23 mouse cellular contexts compared by ENCODE assay signal in the genomic region with DNA sequence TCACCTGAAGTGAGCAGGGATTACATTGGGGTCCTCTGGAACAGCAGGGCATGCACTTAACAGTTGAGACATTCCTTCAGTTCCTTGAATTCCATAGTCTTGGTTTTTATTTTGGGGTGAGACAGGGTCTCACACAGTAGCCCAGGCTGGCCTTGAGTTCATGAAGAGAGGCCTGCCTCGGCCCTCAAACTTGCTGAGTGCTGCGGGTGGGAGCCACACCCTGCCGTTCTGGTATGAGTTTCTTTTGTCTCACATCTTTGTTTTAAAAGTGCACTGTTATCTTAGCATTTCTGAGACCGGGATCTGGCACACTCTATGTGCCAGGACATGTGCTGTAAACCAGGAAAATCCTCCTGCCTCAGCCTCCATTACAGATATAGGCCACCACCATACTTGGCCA. TPM values are rescaled to one million over a fixed set of nuclear protein-coding genes. Genes with fewer than 3 reads are reported as not detected.
A peak's percentile ranks its signal among the peaks of the same experiment; 100 is the strongest.
DNase-seq lines count a peak whose midpoint lies in the region; ATAC-seq and TF ChIP-seq lines count a peak whose summit lies in the region.
"Had no signal": no experiment of that assay in that cellular context is flagged by ENCODE, and none has a peak within 500 bp of the region (broad histone marks: within the 10 kb centered on the region; RNA-seq: fewer than 3 reads in every experiment).

No protein-coding gene starts in this region.

- no peak overlapping the region for H3K4me3 ChIP-seq in heart, embryonic 11.5 days (ENCODE audit: low read depth, low read length)
- H3K4me3 ChIP-seq in ES-Bruce4 (ENCODE audit: low read depth, low read length) = 0 out of 2 replicates have a peak overlapping the region, but pooled peaks have one; percentile 5
- H3K4me3 ChIP-seq in ES-E14 (ENCODE audit: insufficient read depth in 1 of 2, low read depth in 1 of 2, low read length in 2 of 2, poor library complexity in 1 of 2, severe bottlenecking in 1 of 2) = peak overlapping the region in 1 of 2 experiments; percentile 27; a peak in 1 of 4 replicates
- H3K4me3 ChIP-seq: embryonic facial prominence, embryonic 10.5 days; embryonic facial prominence, embryonic 12.5 days; forebrain, embryonic 13.5 days; forebrain, embryonic 15.5 days had no signal

- no peak for TF ChIP-seq CTCF in ES-Bruce4 (IDR thresholded peaks at IDR 0.05; ENCODE audit: low read depth, low read length)

- H3K36me3 ChIP-seq in heart, embryonic 11.5 days (ENCODE audit: control insufficient read depth, insufficient read depth, low read length) = no peaks in the 10 kb centered on the region
- H3K36me3 ChIP-seq in ES-Bruce4 (ENCODE audit: control insufficient read depth, insufficient read depth, low read length, poor library complexity, severe bottlenecking) = no peaks in the 10 kb centered on the region
- H3K36me3 ChIP-seq in ES-E14 (ENCODE audit: control insufficient read depth, insufficient read depth, low read length, poor library complexity, severe bottlenecking) = 0 out of 2 replicates have a peak, but pooled peaks cover 2% of the 10 kb centered on the region
- H3K36me3 ChIP-seq: embryonic facial prominence, embryonic 10.5 days; embryonic facial prominence, embryonic 12.5 days; forebrain, embryonic 15.5 days had no signal

- no peaks in the 10 kb centered on the region for H3K27me3 ChIP-seq in heart, embryonic 11.5 days (ENCODE audit: control insufficient read depth, insufficient read depth, low read length)
- no peaks in the 10 kb centered on the region for H3K27me3 ChIP-seq in ES-Bruce4 (ENCODE audit: control insufficient read depth, insufficient read depth, low read length, poor library complexity, severe bottlenecking)
- H3K27me3 ChIP-seq: embryonic facial prominence, embryonic 12.5 days; forebrain, embryonic 13.5 days; forebrain, embryonic 15.5 days had no signal

- intact Hi-C loops in left cerebral cortex, postnatal 25 days (cut with DNase I) = no loop called here

- H3K9me3 ChIP-seq in heart, embryonic 11.5 days (replicated peaks; ENCODE audit: control insufficient read depth, low read length) = no peaks in the 10 kb centered on the region
- H3K9me3 ChIP-seq in ES-Bruce4 (replicated peaks; ENCODE audit: control insufficient read depth, insufficient read depth, low read length, poor library complexity, severe bottlenecking) = no peaks in the 10 kb centered on the region
- H3K9me3 ChIP-seq in ES-E14 (ENCODE audit: control insufficient read depth, insufficient read depth, low read depth, low read length) = no peaks in the 10 kb centered on the region
- H3K9me3 ChIP-seq: embryonic facial prominence, embryonic 10.5 days; embryonic facial prominence, embryonic 12.5 days; forebrain, embryonic 13.5 days; forebrain, embryonic 15.5 days had no signal

- DNase-seq in heart, adult 11 months = peak; percentile 49
- peak; percentile 20 for DNase-seq in ES-E14 (ENCODE audit: low read depth, low spot score)
- DNase-seq in ZHBTc4 (ENCODE audit: low read depth, low spot score) = peak; percentile 35
- DNase-seq in left cerebral cortex, postnatal 25 days (ENCODE audit: low spot score in 2 of 2) = no peak
- DNase-seq in urinary bladder, postnatal 36 days (ENCODE audit: low spot score in 2 of 2) = no peak
- DNase-seq: adrenal gland, adult 8-10 months; adrenal gland, postnatal 14 days; adrenal gland, postnatal 36 days; B cell, adult 2 months; cerebellum, adult 11-12 months; cerebellum, adult 2 months; cerebellum, adult 9-10 months; cerebellum, postnatal 10 days; cerebellum, postnatal 25 days; forebrain, postnatal 0 days had no signal

- ATAC-seq in heart, embryonic 11.5 days (replicated peaks; ENCODE audit: insufficient number of reproducible peaks, low FRiP score, low TSS enrichment) = no peak
- ATAC-seq in activated CD4-positive, CD25-positive, alpha-beta regulatory T cell, adult 4 months = no peak
- ATAC-seq: CD4-positive, CD25-positive, alpha-beta regulatory T cell, adult 4 months; forebrain, embryonic 13.5 days; forebrain, embryonic 15.5 days; forebrain, postnatal 0 days had no signal

- 76% methylated on average over 4 of the region's 4 CpGs for WGBS in heart, embryonic 11.5 days (ENCODE audit: insufficient replicate concordance)

- no peak overlapping the region for H3K9ac ChIP-seq in heart, embryonic 11.5 days (ENCODE audit: low read depth, low read length)
- H3K9ac ChIP-seq in ES-Bruce4 (ENCODE audit: low read depth, poor library complexity, severe bottlenecking) (peak overlapping the region; percentile 31; the same call in 1 of the 2 replicates), ES-E14 (ENCODE audit: insufficient read depth, low read depth, low read length, poor library complexity, severe bottlenecking) (peak overlapping the region; percentile 50; the same call in 1 of the 2 replicates)
- H3K9ac ChIP-seq: embryonic facial prominence, embryonic 12.5 days; forebrain, embryonic 13.5 days; forebrain, embryonic 15.5 days; forebrain, postnatal 0 days had no signal

- no peak for TF ChIP-seq POLR2A in ES-Bruce4 (IDR thresholded peaks at IDR 0.05; ENCODE audit: insufficient read depth, low read length)

- no peak overlapping the region for H3K4me2 ChIP-seq in heart, embryonic 11.5 days
- H3K4me2 ChIP-seq: embryonic facial prominence, embryonic 12.5 days; forebrain, embryonic 13.5 days; forebrain, embryonic 15.5 days had no signal

- in situ Hi-C loops in ES-E14 (cut with MboI; ENCODE audit: low sequenced_read_pairs in 2 of 2, unreplicated experiment in 2 of 2) = no loop called here

- H3K27ac ChIP-seq in heart, embryonic 11.5 days (ENCODE audit: low read depth, low read length) = no peak overlapping the region
- H3K27ac ChIP-seq in ES-Bruce4 (ENCODE audit: insufficient read depth, low read length) (peak overlapping the region; percentile 89), ES-E14 (ENCODE audit: insufficient read depth, low read depth, low read length, poor library complexity, severe bottlenecking) (peak overlapping the region; percentile 60; the same call in 1 of the 2 replicates)
- H3K27ac ChIP-seq: embryonic facial prominence, embryonic 10.5 days; embryonic facial prominence, embryonic 12.5 days; forebrain, embryonic 13.5 days; forebrain, embryonic 15.5 days had no signal

- peaks cover 5% of the 10 kb centered on the region; the same call in 1 of the 2 replicates for H3K4me1 ChIP-seq in heart, embryonic 11.5 days (ENCODE audit: control insufficient read depth, insufficient read depth, low read length)
- H3K4me1 ChIP-seq in ES-Bruce4 (ENCODE audit: control insufficient read depth, insufficient read depth, low read length) = peaks cover 2% of the 10 kb centered on the region
- peaks cover 22 to 23% of the 10 kb centered on the region in 2 experiments for H3K4me1 ChIP-seq in ES-E14 (ENCODE audit: control insufficient read depth in 2 of 2, insufficient read depth in 2 of 2, low read length in 2 of 2, poor library complexity in 1 of 2)
- H3K4me1 ChIP-seq: embryonic facial prominence, embryonic 12.5 days; forebrain, embryonic 13.5 days; forebrain, embryonic 15.5 days had no signal

- peak; percentile 66; the same call in 1 of the 2 replicates for TF ChIP-seq EP300 in ES-Bruce4 (IDR thresholded peaks at IDR 0.05; ENCODE audit: insufficient read depth, low read depth, low read length)

TF ChIP-seq in ES-E14, 5 proteins besides CTCF, POLR2A, EP300 and RAD21:
- no peak for TF ChIP-seq MAFK (IDR thresholded peaks at IDR 0.05; ENCODE audit: insufficient read depth, low read depth, low read length)
- no peak for TF ChIP-seq HCFC1 (IDR thresholded peaks at IDR 0.05; ENCODE audit: borderline replicate concordance, insufficient read depth, low read length)
- TF ChIP-seq CHD2 (IDR thresholded peaks at IDR 0.05; ENCODE audit: low read depth, low read length) = no peak
- no peak for TF ChIP-seq ZNF384 (IDR thresholded peaks at IDR 0.05; ENCODE audit: low read depth, low read length)
- TF ChIP-seq ZC3H11A (IDR thresholded peaks at IDR 0.05; ENCODE audit: borderline replicate concordance, low read depth, low read length) = no peak
TF ChIP-seq in ES-E14: peak in this region for 0.

RNA-seq across cellular contexts. Expression of a gene that starts 19.8 kb away (rescaled TPM):
- polyA plus RNA-seq in heart, embryonic 11.5 days (2014; fragmentation: Nextera tagmentation; extraction: Ambion mirVana) = 4.9 and 5.5 TPM in 2 replicates
- 40.3 and 43.1 TPM in 2 replicates for polyA plus RNA-seq in ES-Bruce4 (2011; ENCODE audit: insufficient read depth, insufficient read length, low read depth, missing spikeins)
- 9.0 and 10.9 TPM in 2 replicates for total RNA-seq in ES-E14 (2012; rRNA removed)
- 10 to 100 TPM; 31.8 to 33.8 TPM for total RNA-seq in left cerebral cortex, postnatal 25 days (2021)
- polyA plus RNA-seq in activated CD4-positive, CD25-positive, alpha-beta regulatory T cell, adult 4 months (2017; shearing (Covaris generic)) = 1 to 10 TPM; 4.7 to 5.4 TPM

Comparison
In these comparisons a context has a peak if more than half of its experiments do, and no peak if none do; other contexts are left out.
1. DNase-seq: peak in heart, adult 11 months (single experiment), ES-E14 (single experiment) and ZHBTc4 (single experiment); none in left cerebral cortex, postnatal 25 days (0 of 2) and urinary bladder, postnatal 36 days (0 of 2).